Mouse (Mus musculus): ENCODE data around the gene Gm36864. TPM values are rescaled to one million over a fixed set of nuclear protein-coding genes. Genes with fewer than 3 reads are reported as not detected.
A peak's percentile ranks its signal among the peaks of the same experiment; 100 is the strongest.
"Not testable (repeated sequence)": the region's sequence is repeated elsewhere in the genome, so short reads cannot be mapped to it uniquely, and the experiment has no call there.

Gm36864 gene
- polyA plus RNA-seq, 1 experiment from 2014 or later, result not detected

DNA sequence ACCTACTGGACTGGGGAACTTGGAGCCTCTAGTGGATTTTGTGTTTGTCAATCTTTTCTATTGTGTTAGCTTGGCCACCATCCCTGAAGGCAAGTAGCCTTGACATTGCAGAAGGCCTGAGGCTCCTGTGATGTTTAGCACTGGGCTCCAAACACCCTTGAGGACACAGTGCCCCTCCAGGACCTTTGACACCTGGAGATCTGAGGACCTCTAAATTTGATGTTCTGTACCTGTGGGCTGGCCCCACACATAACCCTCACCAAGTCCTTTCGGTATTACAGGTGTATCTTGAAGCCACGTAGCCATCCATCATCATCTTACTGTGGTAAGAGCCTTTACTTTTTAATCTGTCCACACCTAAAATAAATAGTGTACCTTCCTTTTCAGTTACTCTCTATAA, 12.0 kb downstream of the Gm36864 start:
- Histone ChIP-seq H3K4me1 (ENCODE audit: control insufficient read depth, insufficient read depth, low read length) (peaks cover 10% of the 10 kb centered on the region; the same call in 1 of the 2 replicates), H3K4me3 (ENCODE audit: low read depth, low read length) (peak overlapping the region; percentile 94), H3K36me3 (ENCODE audit: control insufficient read depth, insufficient read depth, low read length) (peaks cover 20% of the 10 kb centered on the region), H3K4me2 (peak overlapping the region; percentile 89), H3K27me3 (ENCODE audit: control insufficient read depth, insufficient read depth, low read length) (no peaks in the 10 kb centered on the region), H3K9me3 (replicated peaks; ENCODE audit: control insufficient read depth, low read length) (no peaks in the 10 kb centered on the region), H3K27ac (ENCODE audit: low read depth, low read length) (no peak overlapping the region), H3K9ac (ENCODE audit: low read depth, low read length) (peak overlapping the region; percentile 52)
- WGBS (ENCODE audit: insufficient replicate concordance), result 89% methylated on average over 2 of the region's 2 CpGs
- no peak for ATAC-seq (replicated peaks; ENCODE audit: insufficient number of reproducible peaks, low FRiP score, low TSS enrichment)

DNA sequence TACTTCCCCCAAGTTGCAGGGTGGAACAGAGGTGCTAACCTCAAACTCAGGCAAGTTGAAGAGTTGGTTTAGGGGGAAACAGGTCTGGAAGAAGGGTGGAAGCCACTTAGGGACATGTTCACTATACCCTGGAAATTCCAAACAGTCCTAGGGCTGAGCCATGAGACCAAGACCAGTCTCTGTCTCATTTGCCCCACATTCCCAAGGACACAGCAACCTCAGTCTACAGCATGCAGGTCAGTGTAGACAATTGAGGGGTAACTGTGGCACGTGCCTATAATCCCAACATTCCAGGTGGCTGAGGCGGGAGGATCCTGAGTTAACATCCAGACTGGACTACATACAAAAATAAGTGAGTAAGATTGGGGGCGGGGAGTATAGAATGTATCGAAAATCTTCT, 13.3 kb downstream of the Gm36864 start:
- peaks cover 10% of the 10 kb centered on the region; the same call in 1 of the 2 replicates for H3K4me1 ChIP-seq (ENCODE audit: control insufficient read depth, insufficient read depth, low read length)
- no peaks in the 10 kb centered on the region for H3K9me3 ChIP-seq (replicated peaks; ENCODE audit: control insufficient read depth, low read length)
- no peak overlapping the region for H3K4me2 ChIP-seq
- peaks cover 20% of the 10 kb centered on the region for H3K36me3 ChIP-seq (ENCODE audit: control insufficient read depth, insufficient read depth, low read length)
- H3K27ac ChIP-seq (ENCODE audit: low read depth, low read length), result no peak overlapping the region
- no peak overlapping the region for H3K4me3 ChIP-seq (ENCODE audit: low read depth, low read length)
- WGBS (ENCODE audit: insufficient replicate concordance), result 90% methylated on average over 4 of the region's 4 CpGs
- no peak overlapping the region for H3K9ac ChIP-seq (ENCODE audit: low read depth, low read length)
- no peak for ATAC-seq (replicated peaks; ENCODE audit: insufficient number of reproducible peaks, low FRiP score, low TSS enrichment)
- H3K27me3 ChIP-seq (ENCODE audit: control insufficient read depth, insufficient read depth, low read length), result no peaks in the 10 kb centered on the region

DNA sequence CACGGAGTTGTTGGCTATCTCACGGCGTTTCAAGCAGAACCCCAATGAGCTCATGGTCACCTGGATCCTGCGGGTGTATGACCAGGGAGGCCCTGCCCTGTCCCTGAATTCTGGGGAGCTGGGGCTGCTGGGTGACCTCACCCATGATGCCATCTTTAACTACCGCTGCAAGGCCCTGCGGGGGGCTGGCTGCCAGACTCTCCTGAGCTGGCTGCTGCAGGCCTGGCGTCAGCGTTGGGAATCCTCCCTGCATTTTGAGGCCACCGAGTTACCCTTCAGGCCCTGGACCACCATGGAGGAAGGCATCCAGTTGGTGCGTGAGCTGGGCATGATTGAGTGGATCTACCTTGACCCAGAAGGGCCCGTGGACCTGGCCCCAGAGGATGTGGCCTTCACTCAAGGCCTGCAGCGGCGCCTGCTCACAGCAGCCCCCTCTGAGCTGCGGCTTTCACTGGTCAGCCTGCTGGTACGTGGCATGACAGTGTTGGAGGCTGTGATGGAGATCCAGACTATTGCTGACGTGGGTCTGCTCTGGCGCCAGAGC, 14.8 kb downstream of the Gm36864 start:
- H3K9me3 ChIP-seq (replicated peaks; ENCODE audit: control insufficient read depth, low read length); H3K9ac ChIP-seq (ENCODE audit: low read depth, low read length); H3K27ac ChIP-seq (ENCODE audit: low read depth, low read length); H3K27me3 ChIP-seq (ENCODE audit: control insufficient read depth, insufficient read depth, low read length); H3K4me2 ChIP-seq; H3K4me3 ChIP-seq (ENCODE audit: low read depth, low read length); ATAC-seq (replicated peaks; ENCODE audit: insufficient number of reproducible peaks, low FRiP score, low TSS enrichment); H3K4me1 ChIP-seq (ENCODE audit: control insufficient read depth, insufficient read depth, low read length): not testable (repeated sequence)
- 92% methylated on average over 17 of the region's 17 CpGs for WGBS (ENCODE audit: insufficient replicate concordance)
- H3K36me3 ChIP-seq (ENCODE audit: control insufficient read depth, insufficient read depth, low read length), result peaks cover 20% of the 10 kb centered on the region

DNA sequence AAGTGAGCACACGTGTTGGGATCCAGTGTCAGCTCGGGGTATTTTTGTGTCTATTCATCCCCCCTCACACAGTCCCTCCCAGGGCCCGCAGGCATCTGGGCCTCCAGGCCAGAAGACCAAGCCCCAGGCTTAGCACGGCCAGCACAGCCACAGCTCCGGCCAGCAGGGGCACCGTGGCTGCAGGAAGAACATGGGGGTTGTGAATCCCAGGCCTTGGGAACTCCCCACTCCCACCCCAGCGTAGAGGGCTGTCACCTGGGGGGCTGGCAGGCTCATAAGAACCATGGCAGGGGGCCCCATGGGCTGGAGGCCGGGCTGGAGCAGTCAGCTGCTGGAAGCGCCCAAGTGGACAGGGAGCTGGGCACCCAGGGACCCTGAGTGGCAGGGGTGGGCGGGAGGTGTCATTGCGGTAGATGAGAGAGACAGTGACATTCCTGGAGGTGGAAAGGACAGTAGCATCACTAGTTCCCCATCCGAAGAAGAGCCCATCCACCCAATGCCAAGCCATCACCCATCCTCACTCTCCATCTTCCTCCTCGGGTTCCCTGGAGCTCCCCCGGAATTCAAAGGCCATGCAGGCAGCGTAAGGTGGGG, 17.1 kb downstream of the Gm36864 start:
- Histone ChIP-seq H3K4me1 (ENCODE audit: control insufficient read depth, insufficient read depth, low read length) (no peaks in the 10 kb centered on the region; the same call in 1 of the 2 replicates), H3K27me3 (ENCODE audit: control insufficient read depth, insufficient read depth, low read length) (no peaks in the 10 kb centered on the region), H3K27ac (ENCODE audit: low read depth, low read length) (no peak overlapping the region), H3K36me3 (ENCODE audit: control insufficient read depth, insufficient read depth, low read length) (peaks cover 20% of the 10 kb centered on the region), H3K4me3 (ENCODE audit: low read depth, low read length) (no peak overlapping the region), H3K9ac (ENCODE audit: low read depth, low read length) (no peak overlapping the region), H3K4me2 (no peak overlapping the region), H3K9me3 (replicated peaks; ENCODE audit: control insufficient read depth, low read length) (no peaks in the 10 kb centered on the region)
- WGBS (ENCODE audit: insufficient replicate concordance), result 62% methylated on average over 15 of the region's 15 CpGs
- no peak for ATAC-seq (replicated peaks; ENCODE audit: insufficient number of reproducible peaks, low FRiP score, low TSS enrichment)

DNA sequence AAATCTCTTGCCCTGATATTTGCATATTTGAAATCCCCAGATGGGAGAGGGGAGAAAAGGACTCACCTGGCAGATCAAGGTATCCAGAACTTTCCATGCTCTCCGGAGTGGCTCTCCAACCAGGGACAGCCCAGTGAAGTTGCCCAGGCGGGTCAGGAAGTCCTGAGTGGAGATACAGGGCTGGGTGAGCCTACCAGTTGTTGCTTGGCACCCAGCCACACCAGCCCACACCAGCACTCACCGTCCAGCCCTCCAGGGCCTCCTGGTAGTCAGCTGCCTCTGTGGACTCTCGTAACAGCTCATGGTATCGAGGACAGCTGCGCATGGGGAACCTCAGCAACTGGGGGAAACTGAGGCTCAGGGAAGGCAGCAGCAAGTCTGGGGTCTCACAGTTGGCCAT, 19.0 kb downstream of the Gm36864 start:
- no peaks in the 10 kb centered on the region for H3K4me1 ChIP-seq (ENCODE audit: control insufficient read depth, insufficient read depth, low read length)
- whole genome bisulfite sequencing (ENCODE audit: insufficient replicate concordance), result 71% methylated on average over 6 of the region's 6 CpGs
- no peak for ATAC-seq (replicated peaks; ENCODE audit: insufficient number of reproducible peaks, low FRiP score, low TSS enrichment)

DNA sequence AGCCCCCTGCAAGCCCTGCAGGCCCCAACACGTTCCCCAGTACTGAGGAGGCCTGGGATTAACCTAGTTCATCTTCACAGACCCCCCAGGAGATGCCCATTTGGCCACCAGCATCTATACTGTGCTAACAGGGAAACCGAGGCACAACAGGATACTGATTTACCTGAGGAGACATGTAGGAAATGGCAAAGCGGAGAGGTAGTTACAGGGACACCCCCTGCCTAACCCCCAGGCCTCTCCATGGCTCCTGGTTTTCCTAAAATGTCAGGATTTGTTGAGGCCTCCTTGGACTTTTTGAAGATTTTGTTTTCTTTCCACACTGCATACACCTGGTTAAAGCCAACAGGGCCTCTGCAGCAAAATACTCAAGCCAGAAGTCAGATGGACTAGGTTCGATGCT, 21.3 kb downstream of the Gm36864 start, which contains the start of gene Acp4:
Gene Acp4 (minus strand): TSS at position 101 of the 400 bp plus-strand sequence.
- no peaks in the 10 kb centered on the region for H3K9me3 ChIP-seq (replicated peaks; ENCODE audit: control insufficient read depth, low read length)

More for the DNA sequence above, 19.0 kb downstream of the Gm36864 start:
- Histone ChIP-seq H3K36me3 (ENCODE audit: control insufficient read depth, insufficient read depth, low read length) (peaks cover 11% of the 10 kb centered on the region), H3K9me3 (replicated peaks; ENCODE audit: control insufficient read depth, low read length) (no peaks in the 10 kb centered on the region), H3K4me2 (no peak overlapping the region), H3K27ac (ENCODE audit: low read depth, low read length) (no peak overlapping the region), H3K9ac (ENCODE audit: low read depth, low read length) (no peak overlapping the region), H3K27me3 (ENCODE audit: control insufficient read depth, insufficient read depth, low read length) (no peaks in the 10 kb centered on the region), H3K4me3 (ENCODE audit: low read depth, low read length) (no peak overlapping the region)

DNA sequence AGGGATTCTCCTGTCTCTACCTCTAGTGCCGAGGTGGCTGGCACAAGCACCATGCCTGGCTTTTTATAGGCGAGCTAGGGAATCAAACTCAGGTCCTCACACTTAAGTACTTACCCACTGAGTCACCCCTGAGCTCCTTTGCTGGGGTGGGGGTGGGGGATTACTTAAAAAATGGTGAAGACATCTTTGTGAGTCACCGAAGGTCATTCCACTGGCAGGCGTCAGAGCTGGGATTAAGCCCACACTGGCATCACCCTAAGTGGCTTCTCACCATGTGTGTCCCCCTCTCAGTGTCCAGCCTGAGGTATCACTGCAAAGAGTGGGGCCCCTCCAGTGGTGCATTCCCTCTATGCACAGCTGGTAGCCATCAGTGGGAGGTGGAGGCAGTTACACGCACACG, 24.4 kb downstream of the Gm36864 start:
- H3K4me1 ChIP-seq (ENCODE audit: control insufficient read depth, insufficient read depth, low read length), result no peaks in the 10 kb centered on the region
- H3K4me2 ChIP-seq, result no peak overlapping the region
- no peaks in the 10 kb centered on the region for H3K9me3 ChIP-seq (replicated peaks; ENCODE audit: control insufficient read depth, low read length)
- peaks cover 25% of the 10 kb centered on the region for H3K27me3 ChIP-seq (ENCODE audit: control insufficient read depth, insufficient read depth, low read length)
- H3K9ac ChIP-seq (ENCODE audit: low read depth, low read length), result no peak overlapping the region
- no peak overlapping the region for H3K27ac ChIP-seq (ENCODE audit: low read depth, low read length)
- no peak overlapping the region for H3K4me3 ChIP-seq (ENCODE audit: low read depth, low read length)
- 66% methylated on average over 6 of the region's 6 CpGs for WGBS (ENCODE audit: insufficient replicate concordance)
- no peaks in the 10 kb centered on the region for H3K36me3 ChIP-seq (ENCODE audit: control insufficient read depth, insufficient read depth, low read length)
- ATAC-seq (replicated peaks; ENCODE audit: insufficient number of reproducible peaks, low FRiP score, low TSS enrichment), result no peak

More for the DNA sequence above, 21.3 kb downstream of the Gm36864 start, which contains the start of gene Acp4:
- H3K27me3 ChIP-seq (ENCODE audit: control insufficient read depth, insufficient read depth, low read length), result peaks cover 6% of the 10 kb centered on the region; the same call in 1 of the 2 replicates
- H3K4me3 ChIP-seq (ENCODE audit: low read depth, low read length), result no peak within 1 kb of the TSS
- no peak within 1 kb of the TSS for H3K9ac ChIP-seq (ENCODE audit: low read depth, low read length)
- no peaks in the 10 kb centered on the region for H3K4me1 ChIP-seq (ENCODE audit: control insufficient read depth, insufficient read depth, low read length)
- 71% methylated on average over 4 of the region's 4 CpGs for WGBS (ENCODE audit: insufficient replicate concordance)
- no peak within 1 kb of the TSS for H3K27ac ChIP-seq (ENCODE audit: low read depth, low read length)
- no peak within 1 kb of the TSS for H3K4me2 ChIP-seq
- ATAC-seq (replicated peaks; ENCODE audit: insufficient number of reproducible peaks, low FRiP score, low TSS enrichment), result no peak
- no peaks in the 10 kb centered on the region for H3K36me3 ChIP-seq (ENCODE audit: control insufficient read depth, insufficient read depth, low read length)

DNA sequence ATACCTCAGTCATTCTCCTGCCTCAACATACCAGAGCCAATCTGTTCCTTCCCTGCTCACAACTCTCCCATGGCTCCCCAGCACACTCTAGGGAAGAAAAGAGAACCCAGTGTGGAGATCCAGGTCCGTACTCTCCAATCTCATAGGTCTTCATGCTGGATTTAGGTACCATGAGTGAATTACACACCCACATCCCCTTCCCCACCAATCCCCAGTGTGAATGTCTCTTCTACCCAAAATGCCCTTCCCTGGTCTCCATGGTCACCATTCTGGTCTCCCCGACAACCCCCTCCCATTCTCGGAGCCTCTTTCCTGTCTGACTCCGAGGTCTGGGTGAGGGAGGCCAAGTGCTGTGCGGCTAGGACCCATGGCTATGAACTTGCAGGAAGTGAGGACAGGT, 25.2 kb downstream of the Gm36864 start, which contains the start of gene Gm15517:
Gene Gm15517 (plus strand): TSS at position 301 of the 400 bp plus-strand sequence.
- no peaks in the 10 kb centered on the region for H3K36me3 ChIP-seq (ENCODE audit: control insufficient read depth, insufficient read depth, low read length)
- no peak within 1 kb of the TSS for H3K4me2 ChIP-seq
- no peak within 1 kb of the TSS for H3K4me3 ChIP-seq (ENCODE audit: low read depth, low read length)
- 50% methylated on average over 5 of the region's 5 CpGs for WGBS (ENCODE audit: insufficient replicate concordance)
- peaks cover 25% of the 10 kb centered on the region for H3K27me3 ChIP-seq (ENCODE audit: control insufficient read depth, insufficient read depth, low read length)
- ATAC-seq (replicated peaks; ENCODE audit: insufficient number of reproducible peaks, low FRiP score, low TSS enrichment), result no peak
- no peak within 1 kb of the TSS for H3K27ac ChIP-seq (ENCODE audit: low read depth, low read length)
- no peaks in the 10 kb centered on the region for H3K9me3 ChIP-seq (replicated peaks; ENCODE audit: control insufficient read depth, low read length)
- no peaks in the 10 kb centered on the region for H3K4me1 ChIP-seq (ENCODE audit: control insufficient read depth, insufficient read depth, low read length)
- no peak within 1 kb of the TSS for H3K9ac ChIP-seq (ENCODE audit: low read depth, low read length)
